Mouse (Mus musculus) lung, adult 2 months (tissue): ENCODE results near the gene Rusc1.

ENCODE experiments used
- CTCF ChIP-seq: fragments of 200-500 bp; IDR thresholded peaks from 2 replicates; pipeline ENCODE4 v1.5.1; 2011; ENCODE audit warnings: mild to moderate bottlenecking, low read length, control low read depth; ENCODE audit not compliant: insufficient read depth
- POLR2A ChIP-seq: fragments of 200-500 bp; IDR thresholded peaks from 2 replicates; pipeline ENCODE4 v1.6.1; 2011; ENCODE audit warnings: low read depth, mild to moderate bottlenecking, control low read depth, low read length, borderline replicate concordance; ENCODE audit errors: extremely low read depth

GRCm38 (mm10) chr3:89084654-89085190 lies 8.4 kb downstream of the Rusc1 start:
- TF ChIP-seq POLR2A: no peak
- TF ChIP-seq CTCF: no peak
